Mouse (Mus musculus) limb, embryonic 14.5 days (tissue): ENCODE measurements around the gene Usp3. TPM values are rescaled to one million over a fixed set of nuclear protein-coding genes. Genes with fewer than 3 reads are reported as not detected.

ENCODE experiments used
- ATAC-seq: fragments of 200-750 bp; cut with Nextera tagmentation; 2 replicates; pipeline ENCODE4 v1.8.0; 2017; ENCODE audit warnings: low read depth, moderate number of reproducible peaks, moderate TSS enrichment; ENCODE audit not compliant: low FRiP score
- DNase-seq: peaks from one replicate; pipeline ENCODE4 v3.0.0-alpha.2; 2015; ENCODE audit warnings: low spot score
- H3K27ac ChIP-seq: fragments of 300-500 bp; sonication (generic); replicated peaks from 2 replicates; pipeline ENCODE4 v1.5.1; 2014; ENCODE audit warnings: low read depth, mild to moderate bottlenecking, low read length, moderate library complexity, mixed read lengths
- H3K27me3 ChIP-seq: fragments of 300-500 bp; sonication (generic); 2 replicates; pipeline ENCODE4 v1.6.1; 2014; ENCODE audit warnings: low read length, mixed read lengths; ENCODE audit not compliant: control insufficient read depth, insufficient read depth
- H3K36me3 ChIP-seq: fragments of 300-500 bp; sonication (generic); 2 replicates; pipeline ENCODE4 v1.6.1; 2014; ENCODE audit warnings: mild to moderate bottlenecking, low read length, moderate library complexity, mixed read lengths; ENCODE audit not compliant: control insufficient read depth, insufficient read depth
- H3K4me1 ChIP-seq: fragments of 300-500 bp; sonication (generic); 2 replicates; pipeline ENCODE4 v1.6.1; 2014; ENCODE audit warnings: antibody characterized with exemption, low read length, mixed read lengths; ENCODE audit not compliant: control insufficient read depth, insufficient read depth
- H3K4me2 ChIP-seq: fragments of 300-500 bp; sonication (generic); replicated peaks from 2 replicates; pipeline ENCODE4 v1.6.1; 2014; ENCODE audit warnings: low read depth, mild to moderate bottlenecking, low read length, moderate library complexity; ENCODE audit not compliant: severe bottlenecking
- H3K4me3 ChIP-seq: fragments of 300-500 bp; sonication (generic); replicated peaks from 2 replicates; pipeline ENCODE4 v1.5.1; 2014; ENCODE audit warnings: low read length
- H3K9ac ChIP-seq: fragments of 300-500 bp; sonication (generic); 2 replicates; pipeline ENCODE4 v1.6.1; 2014; ENCODE audit warnings: mild to moderate bottlenecking, low read depth, low read length, moderate library complexity; ENCODE audit not compliant: severe bottlenecking
- H3K9me3 ChIP-seq: fragments of 300-500 bp; sonication (generic); 2 replicates; pipeline ENCODE4 v1.6.1; 2016; ENCODE audit warnings: low read length; ENCODE audit not compliant: control insufficient read depth
- POLR2A ChIP-seq: fragments of 200-500 bp; IDR thresholded peaks from 2 replicates; pipeline ENCODE4 v1.8.0; 2012; ENCODE audit warnings: inconsistent platforms, mild to moderate bottlenecking, moderate library complexity, borderline replicate concordance; ENCODE audit not compliant: insufficient read depth, insufficient read length; ENCODE audit errors: extremely low read depth
- WGBS: fragments of 180-500 bp; shearing (Covaris S2); extraction: QIAGEN DNeasy Blood & Tissue Kit; methylation state at CpG from one replicate; pipeline ENCODE4 v1.1.7; 2014; 5-methylcytosine and 5-hydroxymethylcytosine counted together
- polyA plus RNA-seq, 2 experiments: library from polyadenylated mRNA; depleted of rRNA in 1 of 2; stranded (reverse) in 1 of 2; unstranded in 1 of 2; fragments of >200 nt; fragmentation: Nextera tagmentation in 1 of 2; extraction: Ambion mirVana in 1 of 2; gene quantifications; 2 replicates each; pipeline versions ENCODE4 v1.2.1 to v1.2.3; 2012 to 2014

The Usp3 gene
- polyA plus RNA-seq, 2 experiments: 45.8 to 66.7 TPM

- Histone ChIP-seq H3K9ac (no peak overlapping the region), H3K4me1 (peaks cover 8% of the 10 kb centered on the region), H3K4me3 (no peak overlapping the region), H3K9me3 (no peaks in the 10 kb centered on the region), H3K27me3 (no peaks in the 10 kb centered on the region), H3K27ac (no peak overlapping the region), H3K4me2 (no peak overlapping the region), H3K36me3 (no peaks in the 10 kb centered on the region)
- no peak for TF ChIP-seq POLR2A
- WGBS: 78% methylated on average over 5 of the region's 5 CpGs
- no peak for ATAC-seq
- DNase-seq: no peak
Measured at GRCm38 (mm10) chr9:66608817-66609345, 15.9 kb upstream of the Usp3 start.

GRCm38 (mm10) chr9:66606851-66607250 is 13.9 kb upstream of the Usp3 start:
- ATAC-seq: no peak
- no peaks in the 10 kb centered on the region for H3K9me3 ChIP-seq
- H3K27ac ChIP-seq: no peak overlapping the region
- no peak for TF ChIP-seq POLR2A
- no peak overlapping the region for H3K9ac ChIP-seq
- WGBS: 63% methylated on average over 12 of the region's 12 CpGs
- no peak for DNase-seq
- H3K4me3 ChIP-seq: no peak overlapping the region
- no peak overlapping the region for H3K4me2 ChIP-seq
- H3K36me3 ChIP-seq: no peaks in the 10 kb centered on the region
- H3K27me3 ChIP-seq: no peaks in the 10 kb centered on the region
- peaks cover 8% of the 10 kb centered on the region for H3K4me1 ChIP-seq

- Histone ChIP-seq H3K9ac (no peak overlapping the region), H3K27me3 (no peaks in the 10 kb centered on the region), H3K4me2 (no peak overlapping the region; the same call in 1 of the 2 replicates), H3K9me3 (no peaks in the 10 kb centered on the region), H3K36me3 (no peaks in the 10 kb centered on the region), H3K4me3 (no peak overlapping the region), H3K27ac (no peak overlapping the region), H3K4me1 (peaks cover 6% of the 10 kb centered on the region)
- no peak for TF ChIP-seq POLR2A
- 43% methylated on average over 13 of the region's 13 CpGs for WGBS
- ATAC-seq: no peak
- DNase-seq: no peak
Measured at GRCm38 (mm10) chr9:66605876-66606750, 13.2 kb upstream of the Usp3 start.

DNA sequence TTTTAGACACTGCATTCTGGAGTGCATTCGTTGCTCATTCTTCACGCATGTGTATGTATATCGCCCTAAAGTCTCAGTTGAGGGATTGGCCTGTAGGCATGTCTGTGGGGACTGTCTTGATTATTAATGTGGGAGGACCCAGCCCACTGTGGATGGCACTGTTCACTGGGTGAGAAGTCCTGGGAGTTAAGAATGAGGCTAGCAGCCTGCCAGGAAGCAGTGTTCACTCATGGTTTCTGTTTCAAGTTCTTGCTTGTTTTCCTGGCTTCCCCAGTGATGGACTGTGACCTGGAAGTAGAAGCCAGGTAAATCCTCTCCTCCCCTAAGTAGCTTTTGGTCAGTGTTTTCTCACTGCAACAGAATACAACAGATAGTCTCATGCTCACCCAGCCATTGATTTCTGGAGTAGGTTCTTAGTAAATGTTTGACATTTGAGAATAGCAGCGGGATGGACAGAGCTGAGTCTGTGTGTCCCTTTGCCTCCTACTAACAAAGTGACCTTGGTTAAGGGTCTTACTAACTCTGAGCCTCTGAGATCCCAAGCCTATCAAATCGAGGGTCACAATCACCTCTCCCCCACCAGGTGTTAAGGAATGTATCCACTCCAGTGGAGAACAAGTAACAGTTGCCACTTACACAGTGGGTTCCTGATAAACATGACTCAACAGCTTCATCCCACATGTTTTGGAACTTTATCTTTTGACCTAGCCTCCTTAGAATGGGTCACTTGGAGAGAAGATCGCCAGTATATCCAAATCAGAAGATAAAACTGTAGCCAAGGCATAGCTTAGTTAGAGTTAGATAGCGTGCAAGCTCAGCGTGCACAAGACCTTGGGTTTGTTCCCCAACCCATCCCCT is 11.6 kb upstream of the Usp3 start:
- Histone ChIP-seq H3K27me3 (no peaks in the 10 kb centered on the region), H3K27ac (no peak overlapping the region), H3K9me3 (no peaks in the 10 kb centered on the region), H3K4me1 (peaks cover 6% of the 10 kb centered on the region), H3K9ac (no peak overlapping the region), H3K36me3 (no peaks in the 10 kb centered on the region), H3K4me3 (no peak overlapping the region), H3K4me2 (no peak overlapping the region)
- DNase-seq (no peak), ATAC-seq (no peak)
- 86% methylated on average over 8 of the region's 8 CpGs for WGBS
- no peak for TF ChIP-seq POLR2A

DNA sequence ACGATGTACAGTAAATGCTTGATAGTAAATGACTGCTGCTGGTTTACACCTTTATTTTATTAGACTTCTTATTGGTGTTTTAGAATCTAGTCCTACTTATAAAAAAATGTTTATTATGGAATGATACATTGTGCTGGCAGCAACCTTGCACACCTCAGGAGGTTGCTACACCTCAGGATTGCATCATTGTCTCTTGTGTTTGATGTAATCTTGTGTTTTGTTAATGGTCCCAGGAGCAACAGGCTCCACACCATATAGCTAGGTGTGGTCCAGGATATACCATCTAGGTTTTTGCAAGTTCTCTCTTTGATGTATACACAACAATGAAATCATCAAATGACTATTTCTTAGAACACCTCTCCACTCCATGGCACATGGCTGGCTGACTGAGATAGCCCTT is 11.0 kb upstream of the Usp3 start:
- Histone ChIP-seq H3K9me3 (no peaks in the 10 kb centered on the region), H3K4me2 (no peak overlapping the region), H3K36me3 (no peaks in the 10 kb centered on the region), H3K27ac (no peak overlapping the region), H3K27me3 (no peaks in the 10 kb centered on the region), H3K4me1 (peaks cover 7% of the 10 kb centered on the region), H3K9ac (no peak overlapping the region), H3K4me3 (no peak overlapping the region)
- 65% methylated on average over 1 of the region's 1 CpGs for WGBS
- no peak for DNase-seq
- ATAC-seq: no peak
- TF ChIP-seq POLR2A: no peak
